Mouse (Mus musculus): Measurements from ENCODE around the gene Gsdma3. TPM values are rescaled to one million over a fixed set of nuclear protein-coding genes. Genes with fewer than 3 reads are reported as not detected.

Gene Gsdma3
- total and polyA plus RNA-seq, 3 experiments = not detected

- Histone ChIP-seq H3K9me3 (replicated peaks; ENCODE audit: insufficient read depth, low read length) (no peaks in the 10 kb centered on the region), H3K36me3 (ENCODE audit: control insufficient read depth in 1 of 2, insufficient read depth in 2 of 2, low read length in 2 of 2) (0 out of 4 replicates have a peak, but pooled peaks cover 0 to 2% of the 10 kb centered on the region in 2 experiments), H3K4me3 (ENCODE audit: control insufficient read depth in 1 of 2, insufficient read depth in 1 of 2, low read depth in 2 of 2, low read length in 2 of 2) (no peak overlapping the region), H3K79me2 (ENCODE audit: control insufficient read depth, insufficient read depth, low read length, poor library complexity) (no peaks in the 10 kb centered on the region), H3K27ac (ENCODE audit: control insufficient read depth, low read depth, low read length) (no peak overlapping the region), H3K4me1 (ENCODE audit: control insufficient read depth in 1 of 2, insufficient read depth in 2 of 2, low read length in 2 of 2) (peaks cover 0 to 12% of the 10 kb centered on the region in 2 experiments; a peak in 2 of 4 replicates), H3K27me3 (ENCODE audit: control insufficient read depth in 1 of 2, insufficient read depth in 2 of 2, low read length in 2 of 2) (peaks cover 0 to 8% of the 10 kb centered on the region in 2 experiments; a peak in 3 of 4 replicates), H3K9ac (ENCODE audit: control insufficient read depth, low read depth, low read length, poor library complexity, severe bottlenecking) (no peak overlapping the region)
- DNase-seq (ENCODE audit: low read depth, low spot score) = peak; percentile 89
- TF ChIP-seq CTCF (IDR thresholded peaks at IDR 0.05 in 2 of 3, conservative IDR thresholded peaks at IDR 0.05 in 1 of 3; ENCODE audit: control insufficient read depth in 1 of 3, insufficient read depth in 1 of 3, low read depth in 2 of 3, low read length in 3 of 3, poor library complexity in 1 of 3, severe bottlenecking in 1 of 3) (peak; percentile 49 to 85 (median 83)), USF2 (IDR thresholded peaks at IDR 0.05; ENCODE audit: borderline replicate concordance in 1 of 2, insufficient read depth in 1 of 2, low read depth in 1 of 2, low read length in 2 of 2) (no peak), MAZ (IDR thresholded peaks at IDR 0.05; ENCODE audit: low read depth, low read length) (no peak), CHD2 (IDR thresholded peaks at IDR 0.05; ENCODE audit: low read length) (no peak), UBTF (IDR thresholded peaks at IDR 0.05; ENCODE audit: borderline replicate concordance, insufficient read depth, low read depth, low read length) (no peak), MXI1 (IDR thresholded peaks at IDR 0.05; ENCODE audit: low read depth, low read length) (no peak), BHLHE40 (IDR thresholded peaks at IDR 0.05; ENCODE audit: borderline replicate concordance, low read depth, low read length) (no peak), RAD21 (IDR thresholded peaks at IDR 0.05; ENCODE audit: low read depth, low read length) (peak; percentile 67), HCFC1 (IDR thresholded peaks at IDR 0.05; ENCODE audit: low read depth, low read length) (no peak), RCOR1 (IDR thresholded peaks at IDR 0.05; ENCODE audit: low read depth, low read length) (0 out of 2 replicates have a peak, but pooled peaks have one; percentile 5), ETS1 (IDR thresholded peaks at IDR 0.05; ENCODE audit: low read depth, low read length) (0 out of 2 replicates have a peak, but pooled peaks have one; percentile 40), TCF12 (IDR thresholded peaks at IDR 0.05; ENCODE audit: low read depth, low read length) (no peak), MAFK (IDR thresholded peaks at IDR 0.05; ENCODE audit: borderline replicate concordance, low read depth, low read length) (no peak), KAT2A (conservative IDR thresholded peaks at IDR 0.05; ENCODE audit: low read depth, low read length) (no peak), NRF1 (IDR thresholded peaks at IDR 0.05; ENCODE audit: insufficient read depth, low read depth, low read length, poor library complexity, severe bottlenecking) (0 out of 2 replicates have a peak, but pooled peaks have one; percentile 13), MYB (IDR thresholded peaks at IDR 0.05; ENCODE audit: low read depth, low read length) (no peak), POLR2A (IDR thresholded peaks at IDR 0.05; ENCODE audit: control insufficient read depth in 1 of 2, insufficient read depth in 1 of 2, low read depth in 1 of 2, low read length in 2 of 2, poor library complexity in 1 of 2) (no peak), TAL1 (IDR thresholded peaks at IDR 0.05; ENCODE audit: low read length) (no peak), MAX (IDR thresholded peaks at IDR 0.05; ENCODE audit: low read length) (0 out of 2 replicates have a peak, but pooled peaks have one; percentile 22), TBP (IDR thresholded peaks at IDR 0.05; ENCODE audit: low read depth, low read length) (peak; percentile 43; the same call in 1 of the 2 replicates), E2F4 (IDR thresholded peaks at IDR 0.05; ENCODE audit: borderline replicate concordance, low read depth, low read length) (no peak), POLR2AphosphoS5 (IDR thresholded peaks at IDR 0.05; ENCODE audit: borderline replicate concordance, low read depth, low read length) (no peak), ELF1 (IDR thresholded peaks at IDR 0.05; ENCODE audit: low read depth, low read length) (no peak), NELFE (IDR thresholded peaks at IDR 0.05; ENCODE audit: low read depth, low read length) (no peak), GABPA (IDR thresholded peaks at IDR 0.05; ENCODE audit: low read depth, low read length) (no peak), MEF2A (IDR thresholded peaks at IDR 0.05; ENCODE audit: extremely low read depth, insufficient replicate concordance, low read depth, low read length, poor library complexity, severe bottlenecking) (no peak), MYC (IDR thresholded peaks at IDR 0.05; ENCODE audit: low read depth, low read length) (no peak), EP300 (IDR thresholded peaks at IDR 0.05; ENCODE audit: low read depth in 1 of 2, low read length in 2 of 2) (no peak), ZNF384 (IDR thresholded peaks at IDR 0.05; ENCODE audit: low read depth, low read length) (no peak), SMC3 (IDR thresholded peaks at IDR 0.05; ENCODE audit: low read depth, low read length) (peak; percentile 88), GATA1 (IDR thresholded peaks at IDR 0.05; ENCODE audit: low read depth, low read length) (no peak), ZMIZ1 (IDR thresholded peaks at IDR 0.05; ENCODE audit: low read depth, low read length) (no peak), USF1 (IDR thresholded peaks at IDR 0.05; ENCODE audit: low read depth, low read length) (no peak), ZC3H11A (IDR thresholded peaks at IDR 0.05; ENCODE audit: low read depth, low read length) (peak; percentile 75), POLR2AphosphoS2 (IDR thresholded peaks at IDR 0.05; ENCODE audit: low read length) (no peak), JUND (IDR thresholded peaks at IDR 0.05; ENCODE audit: low read depth, low read length) (no peak), CHD1 (IDR thresholded peaks at IDR 0.05; ENCODE audit: low read depth, low read length) (no peak), SIN3A (IDR thresholded peaks at IDR 0.05; ENCODE audit: low read length) (no peak; the same call in 1 of the 2 replicates)
Measured at GRCm38 (mm10) chr11:98660517-98660916, 34.4 kb downstream of the Gsdma3 start.

Measured in MEL (cell line).